Mouse (Mus musculus): ENCODE results near the gene Lrp2. TPM values are rescaled to one million over a fixed set of nuclear protein-coding genes. Genes with fewer than 3 reads are reported as not detected.
A peak's percentile ranks its signal among the peaks of the same experiment; 100 is the strongest.

Lrp2 gene
- polyA plus RNA-seq, 1 experiment, result 1.5 TPM

GRCm38 (mm10) chr2:69400866-69401604 is 184.8 kb downstream of the Lrp2 start:
- no peak overlapping the region for H3K4me3 ChIP-seq (ENCODE audit: insufficient read depth, low read length)
- no peak for TF ChIP-seq POLR2A (IDR thresholded peaks at IDR 0.05; ENCODE audit: low read depth, low read length)
- TF ChIP-seq CTCF (IDR thresholded peaks at IDR 0.05; ENCODE audit: borderline replicate concordance, insufficient read depth, low read length), result no peak
- H3K27ac ChIP-seq (ENCODE audit: insufficient read depth, low read length), result peak overlapping the region; percentile 99
- H3K4me1 ChIP-seq (ENCODE audit: control insufficient read depth, insufficient read depth, low read length), result peaks cover 19% of the 10 kb centered on the region; the same call in 1 of the 2 replicates

- TF ChIP-seq POLR2A (IDR thresholded peaks at IDR 0.05; ENCODE audit: low read depth, low read length) (no peak), CTCF (IDR thresholded peaks at IDR 0.05; ENCODE audit: borderline replicate concordance, insufficient read depth, low read length) (no peak)
- Histone ChIP-seq H3K27ac (ENCODE audit: insufficient read depth, low read length) (no peak overlapping the region), H3K4me3 (ENCODE audit: insufficient read depth, low read length) (no peak overlapping the region), H3K4me1 (ENCODE audit: control insufficient read depth, insufficient read depth, low read length) (peaks cover 17% of the 10 kb centered on the region; the same call in 1 of the 2 replicates)
Observed at GRCm38 (mm10) chr2:69396760-69397435, 189.0 kb downstream of the Lrp2 start.

- Histone ChIP-seq H3K4me3 (ENCODE audit: insufficient read depth, low read length) (no peak overlapping the region), H3K4me1 (ENCODE audit: control insufficient read depth, insufficient read depth, low read length) (peaks cover 11% of the 10 kb centered on the region; the same call in 1 of the 2 replicates), H3K27ac (ENCODE audit: insufficient read depth, low read length) (no peak overlapping the region)
- no peak for TF ChIP-seq CTCF (IDR thresholded peaks at IDR 0.05; ENCODE audit: borderline replicate concordance, insufficient read depth, low read length)
- no peak for TF ChIP-seq POLR2A (IDR thresholded peaks at IDR 0.05; ENCODE audit: low read depth, low read length)
Observed at GRCm38 (mm10) chr2:69395597-69396248, 190.1 kb downstream of the Lrp2 start.

GRCm38 (mm10) chr2:69393947-69394346 is 191.9 kb downstream of the Lrp2 start:
- TF ChIP-seq POLR2A (IDR thresholded peaks at IDR 0.05; ENCODE audit: low read depth, low read length), result no peak
- no peak for TF ChIP-seq CTCF (IDR thresholded peaks at IDR 0.05; ENCODE audit: borderline replicate concordance, insufficient read depth, low read length)
- H3K4me3 ChIP-seq (ENCODE audit: insufficient read depth, low read length), result no peak overlapping the region
- peaks cover 9% of the 10 kb centered on the region; the same call in 1 of the 2 replicates for H3K4me1 ChIP-seq (ENCODE audit: control insufficient read depth, insufficient read depth, low read length)
- no peak overlapping the region for H3K27ac ChIP-seq (ENCODE audit: insufficient read depth, low read length)

GRCm38 (mm10) chr2:69386118-69386871 is 199.6 kb downstream of the Lrp2 start:
- no peaks in the 10 kb centered on the region for H3K4me1 ChIP-seq (ENCODE audit: control insufficient read depth, insufficient read depth, low read length)
- H3K4me3 ChIP-seq (ENCODE audit: insufficient read depth, low read length), result no peak overlapping the region
- H3K27ac ChIP-seq (ENCODE audit: insufficient read depth, low read length), result no peak overlapping the region
- TF ChIP-seq POLR2A (IDR thresholded peaks at IDR 0.05; ENCODE audit: low read depth, low read length) (no peak), CTCF (IDR thresholded peaks at IDR 0.05; ENCODE audit: borderline replicate concordance, insufficient read depth, low read length) (no peak)

GRCm38 (mm10) chr2:69382838-69383237 is 203.0 kb downstream of the Lrp2 start:
- Histone ChIP-seq H3K4me1 (ENCODE audit: control insufficient read depth, insufficient read depth, low read length) (peaks cover 6% of the 10 kb centered on the region; the same call in 1 of the 2 replicates), H3K27ac (ENCODE audit: insufficient read depth, low read length) (no peak overlapping the region), H3K4me3 (ENCODE audit: insufficient read depth, low read length) (no peak overlapping the region)
- TF ChIP-seq POLR2A (IDR thresholded peaks at IDR 0.05; ENCODE audit: low read depth, low read length) (no peak), CTCF (IDR thresholded peaks at IDR 0.05; ENCODE audit: borderline replicate concordance, insufficient read depth, low read length) (no peak)

GRCm38 (mm10) chr2:69381740-69382139 is 204.1 kb downstream of the Lrp2 start:
- Histone ChIP-seq H3K27ac (ENCODE audit: insufficient read depth, low read length) (no peak overlapping the region), H3K4me1 (ENCODE audit: control insufficient read depth, insufficient read depth, low read length) (peaks cover 11% of the 10 kb centered on the region), H3K4me3 (ENCODE audit: insufficient read depth, low read length) (no peak overlapping the region)
- TF ChIP-seq POLR2A (IDR thresholded peaks at IDR 0.05; ENCODE audit: low read depth, low read length), result no peak
- TF ChIP-seq CTCF (IDR thresholded peaks at IDR 0.05; ENCODE audit: borderline replicate concordance, insufficient read depth, low read length), result no peak

- Histone ChIP-seq H3K4me1 (ENCODE audit: control insufficient read depth, insufficient read depth, low read length) (peaks cover 14% of the 10 kb centered on the region), H3K27ac (ENCODE audit: insufficient read depth, low read length) (peak within 1 kb of the TSS; percentile 55), H3K4me3 (ENCODE audit: insufficient read depth, low read length) (no peak within 1 kb of the TSS)
- TF ChIP-seq CTCF (IDR thresholded peaks at IDR 0.05; ENCODE audit: borderline replicate concordance, insufficient read depth, low read length) (no peak), POLR2A (IDR thresholded peaks at IDR 0.05; ENCODE audit: low read depth, low read length) (peak; percentile 38; the same call in 1 of the 2 replicates)
Observed at GRCm38 (mm10) chr2:69380281-69380680, 205.6 kb downstream of the Lrp2 start, which contains the start of gene Dhrs9. TSS of gene Dhrs9 (plus strand) at chr2:69380445.

- Histone ChIP-seq H3K27ac (ENCODE audit: insufficient read depth, low read length) (peak overlapping the region; percentile 55), H3K4me3 (ENCODE audit: insufficient read depth, low read length) (no peak overlapping the region), H3K4me1 (ENCODE audit: control insufficient read depth, insufficient read depth, low read length) (peaks cover 14% of the 10 kb centered on the region)
- TF ChIP-seq POLR2A (IDR thresholded peaks at IDR 0.05; ENCODE audit: low read depth, low read length), result no peak
- TF ChIP-seq CTCF (IDR thresholded peaks at IDR 0.05; ENCODE audit: borderline replicate concordance, insufficient read depth, low read length), result no peak
Observed at GRCm38 (mm10) chr2:69379801-69380200, 206.1 kb downstream of the Lrp2 start.

All from embryonic fibroblast, embryonic 13.5 days (primary cell).